Mouse (Mus musculus): Measurements from ENCODE around the gene Ces1g. TPM values are rescaled to one million over a fixed set of nuclear protein-coding genes. Genes with fewer than 3 reads are reported as not detected.

Ces1g gene
- polyA plus RNA-seq (2017; shearing (Covaris generic)): not detected

GRCm38 (mm10) chr8:93337207-93337606, at the start of gene Ces1g:
Ces1g (minus strand) TSS chr8:93337308.

GRCm38 (mm10) chr8:93379625-93380024, 42.5 kb upstream of the Ces1g start, which contains the start of gene Ces1h:
Ces1h (minus strand) TSS chr8:93379725.

GRCm38 (mm10) chr8:93279556-93279955, 57.6 kb downstream of the Ces1g start, which contains the start of gene Ces1f:
Ces1f (minus strand) TSS chr8:93279747.

Other genes with a start within 250 kb of the Ces1g start
- gene Ces1c, start 206.0 kb downstream of the Ces1g start, polyA plus RNA-seq (2017; shearing (Covaris generic)): not detected
- under 1 TPM in 1 of 2 experiments, not detected in 1; 0.22 TPM for gene Ces1d, start 139.5 kb downstream of the Ces1g start, polyA plus RNA-seq (2017; shearing (Covaris generic))
- gene Ces1e, start 107.7 kb downstream of the Ces1g start, polyA plus RNA-seq (2017; shearing (Covaris generic)): under 1 TPM in 1 of 2 experiments, not detected in 1; 0.15 TPM
- gene Ces1f, start 57.6 kb downstream of the Ces1g start, polyA plus RNA-seq (2017; shearing (Covaris generic)): under 1 TPM in 1 of 2 experiments, not detected in 1; 0.53 TPM
- not detected for gene Ces1h, start 42.4 kb upstream of the Ces1g start, polyA plus RNA-seq (2017; shearing (Covaris generic))
- under 1 TPM in 1 of 2 experiments, not detected in 1; 0.50 TPM for gene Ces5a, start 198.5 kb upstream of the Ces1g start, polyA plus RNA-seq (2017; shearing (Covaris generic))